ENCODE assay signal across 8 mouse cellular contexts in the genomic region with DNA sequence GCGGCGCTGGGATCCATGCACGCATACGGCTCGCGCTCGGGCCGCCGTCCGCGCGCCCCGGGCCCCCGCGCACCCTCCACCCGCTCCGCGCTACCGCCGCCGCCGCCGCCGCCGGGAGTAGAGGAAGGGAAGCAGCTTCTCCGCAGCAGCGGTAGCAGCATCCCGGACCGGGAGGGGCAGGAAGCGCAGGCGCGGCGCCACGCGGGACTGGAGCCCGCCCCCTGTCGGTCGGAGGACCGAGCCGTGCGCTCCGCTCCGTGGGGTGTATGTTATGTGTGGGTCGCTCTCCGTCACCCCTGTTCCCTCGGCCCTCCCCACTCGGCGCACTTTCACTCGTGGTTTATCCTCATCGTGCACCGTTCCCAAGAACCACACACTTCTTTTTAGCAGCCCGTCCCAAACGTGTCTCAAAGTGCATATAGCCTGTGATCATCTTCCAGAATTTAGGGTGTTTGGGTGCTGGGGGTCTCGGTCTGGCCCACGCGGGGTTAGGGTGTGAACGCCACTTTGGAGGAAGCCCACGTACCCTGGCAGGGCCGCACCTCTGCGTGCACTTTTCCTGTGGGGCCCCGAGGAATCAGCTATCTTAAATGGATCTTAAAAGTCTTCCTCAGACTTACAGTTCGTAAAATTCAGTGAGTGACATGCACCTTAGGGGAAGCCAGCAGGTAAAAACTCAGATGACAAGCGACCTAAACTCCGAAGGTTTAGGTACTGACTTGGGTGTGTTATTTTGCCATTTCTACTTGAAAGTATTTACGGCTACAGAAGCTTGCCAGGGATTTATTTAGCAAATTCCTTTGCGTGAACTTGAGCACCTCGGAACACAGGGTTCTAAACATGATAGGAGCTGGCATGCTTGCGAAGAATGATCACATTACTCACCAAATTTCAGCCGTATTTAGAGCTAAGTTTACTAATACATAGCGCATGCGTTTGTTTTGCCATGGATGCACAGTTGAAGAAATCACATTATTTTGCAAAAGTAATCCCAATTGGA. TPM values are rescaled to one million over a fixed set of nuclear protein-coding genes. Genes with fewer than 3 reads are reported as not detected.
A peak's percentile ranks its signal among the peaks of the same experiment; 100 is the strongest.
DNase-seq lines count a peak whose midpoint lies in the region; ATAC-seq and TF ChIP-seq lines count a peak whose summit lies in the region.

A gene (minus strand): TSS at position 176 of the 1,000 bp plus-strand sequence.

- H3K4me3 ChIP-seq in E14TG2a.4 (replicated peaks; ENCODE audit: low read length) = peak within 1 kb of the TSS; percentile 94
- peak within 1 kb of the TSS; percentile 97 for H3K4me3 ChIP-seq in forebrain, embryonic 14.5 days (ENCODE audit: low read depth, low read length)
- peak within 1 kb of the TSS; percentile 93 for H3K4me3 ChIP-seq in neural tube, embryonic 15.5 days (replicated peaks)

- intact Hi-C loops in heart, postnatal 14 days (cut with DNase I) = no loop called here

- peak within 1 kb of the TSS; percentile 59 for H3K27ac ChIP-seq in forebrain, embryonic 14.5 days (ENCODE audit: low read depth, low read length)
- H3K27ac ChIP-seq in neural tube, embryonic 15.5 days (replicated peaks) = peak within 1 kb of the TSS; percentile 74

- peak within 1 kb of the TSS; percentile 75 for H3K4me2 ChIP-seq in forebrain, embryonic 14.5 days (ENCODE audit: low read length)
- peak within 1 kb of the TSS; percentile 64 for H3K4me2 ChIP-seq in neural tube, embryonic 15.5 days

- no peaks in the 10 kb centered on the region for H3K9me3 ChIP-seq in E14TG2a.4 (ENCODE audit: low read length)
- no peaks in the 10 kb centered on the region for H3K9me3 ChIP-seq in forebrain, embryonic 14.5 days (replicated peaks; ENCODE audit: control insufficient read depth, low read length)
- H3K9me3 ChIP-seq in neural tube, embryonic 15.5 days (replicated peaks) = no peaks in the 10 kb centered on the region

- DNase-seq in forebrain, embryonic 14.5 days (ENCODE audit: low spot score) = peak; percentile 90
- DNase-seq in heart, postnatal 14 days = peak; percentile 93 to 96
- DNase-seq in layer of hippocampus, adult 11-12 months (ENCODE audit: low spot score) = peak; percentile 86
- peak; percentile 83 to 88 for DNase-seq in lung, adult 18-20 months
- peak; percentile 84 for DNase-seq in testis, postnatal 14 days (ENCODE audit: low spot score)

- H3K27me3 ChIP-seq in E14TG2a.4 (ENCODE audit: insufficient read depth, low read length) = peaks cover 12% of the 10 kb centered on the region
- no peaks in the 10 kb centered on the region for H3K27me3 ChIP-seq in forebrain, embryonic 14.5 days (replicated peaks; ENCODE audit: control insufficient read depth, insufficient read depth, low read length)
- no peaks in the 10 kb centered on the region for H3K27me3 ChIP-seq in neural tube, embryonic 15.5 days (replicated peaks)

- ATAC-seq in cerebellum, adult (ENCODE audit: insufficient number of reproducible peaks, low FRiP score, low TSS enrichment) = peak; percentile 91
- peak; percentile 98 for ATAC-seq in forebrain, embryonic 14.5 days
- peak; percentile 92 for ATAC-seq in neural tube, embryonic 15.5 days (ENCODE audit: low FRiP score)

- 10% methylated on average over 63 of the region's 71 CpGs for WGBS in forebrain, embryonic 14.5 days
- 8% methylated on average over 70 of the region's 71 CpGs for WGBS in neural tube, embryonic 15.5 days

- TF ChIP-seq CTCF in E14TG2a.4 (conservative IDR thresholded peaks at IDR 0.05; ENCODE audit: low read length) = peak; percentile 14; the same call in 1 of the 2 replicates

- H3K9ac ChIP-seq in forebrain, embryonic 14.5 days (ENCODE audit: low read length) = peak within 1 kb of the TSS; percentile 99
- H3K9ac ChIP-seq in neural tube, embryonic 15.5 days (replicated peaks) = peak within 1 kb of the TSS; percentile 97

- H3K36me3 ChIP-seq in E14TG2a.4 (ENCODE audit: insufficient read depth, low read length) = peaks cover 14% of the 10 kb centered on the region; the same call in 1 of the 2 replicates
- H3K36me3 ChIP-seq in forebrain, embryonic 14.5 days (ENCODE audit: control insufficient read depth, insufficient read depth, low read length) = no peaks in the 10 kb centered on the region
- H3K36me3 ChIP-seq in neural tube, embryonic 15.5 days = no peaks in the 10 kb centered on the region

- peaks cover 46% of the 10 kb centered on the region for H3K4me1 ChIP-seq in E14TG2a.4 (replicated peaks; ENCODE audit: low read depth, low read length)
- peaks cover 14% of the 10 kb centered on the region for H3K4me1 ChIP-seq in forebrain, embryonic 14.5 days (ENCODE audit: control insufficient read depth, insufficient read depth, low read length)
- peaks cover 29% of the 10 kb centered on the region for H3K4me1 ChIP-seq in neural tube, embryonic 15.5 days

RNA-seq across cellular contexts. Expression of the gene that starts here (rescaled TPM):
- 52.0 and 67.1 TPM in 2 replicates for polyA plus RNA-seq in forebrain, embryonic 14.5 days (2014; fragmentation: Nextera tagmentation; extraction: Ambion mirVana)
- total RNA-seq in heart, postnatal 14 days (2021) = 100 to 1,000 TPM; 181 to 186 TPM
- 72.6 and 82.6 TPM in 2 replicates for polyA plus RNA-seq in neural tube, embryonic 15.5 days (2015; fragmentation: Nextera tagmentation; extraction: Ambion mirVana)

Comparison
In these comparisons a context has a peak if more than half of its experiments do, and no peak if none do; other contexts are left out.
1. Peak in every context shown above with its lines: DNase-seq, ATAC-seq, H3K4me3 ChIP-seq and H3K27ac ChIP-seq.